Mouse (Mus musculus): ENCODE data around the gene Rps18. TPM values are rescaled to one million over a fixed set of nuclear protein-coding genes. Genes with fewer than 3 reads are reported as not detected.

Gene Rps18
- polyA plus RNA-seq, 1 experiment from 2014 or later, result 1,510 TPM

DNA sequence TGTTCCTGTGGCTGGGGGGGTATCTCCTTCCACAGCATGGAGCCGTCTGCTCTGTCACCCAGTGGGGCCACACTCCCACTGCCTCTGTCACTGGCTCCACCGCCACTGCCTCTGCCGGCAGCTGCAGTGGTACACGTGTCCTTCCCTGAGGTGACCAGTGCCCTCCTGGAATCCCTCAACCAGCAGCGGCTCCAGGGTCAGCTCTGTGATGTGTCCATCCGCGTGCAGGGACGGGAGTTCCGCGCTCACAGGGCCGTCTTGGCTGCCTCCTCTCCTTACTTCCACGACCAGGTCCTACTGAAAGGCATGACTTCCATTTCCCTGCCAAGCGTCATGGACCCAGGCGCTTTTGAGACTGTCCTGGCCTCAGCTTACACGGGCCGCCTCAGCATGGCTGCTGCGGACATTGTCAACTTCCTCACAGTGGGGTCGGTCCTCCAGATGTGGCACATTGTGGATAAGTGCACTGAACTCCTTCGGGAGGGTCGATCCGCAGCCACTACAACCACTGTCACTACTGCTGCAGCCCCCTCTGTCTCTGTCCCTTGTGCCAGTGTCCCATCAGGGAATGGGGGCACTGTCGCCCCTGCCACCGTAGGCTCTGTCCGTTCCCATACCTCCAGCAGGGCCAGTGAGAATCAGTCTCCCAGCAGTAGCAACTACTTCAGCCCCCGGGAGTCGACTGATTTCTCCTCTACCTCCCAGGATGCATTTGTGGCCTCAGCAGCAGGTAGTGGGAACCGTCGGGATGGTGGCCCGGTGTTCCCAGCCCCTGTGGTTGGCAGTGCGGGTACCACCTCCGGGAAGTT lies 38.8 kb downstream of the Rps18 start:
- Histone ChIP-seq H3K9me3 (ENCODE audit: low read length) (no peaks in the 10 kb centered on the region), H3K4me2 (ENCODE audit: low read depth, low read length) (peak overlapping the region; percentile 91), H3K9ac (replicated peaks) (peak overlapping the region; percentile 59), H3K27ac (ENCODE audit: low read depth) (no peak overlapping the region), H3K27me3 (ENCODE audit: insufficient read depth, low read length) (no peaks in the 10 kb centered on the region), H3K4me1 (ENCODE audit: insufficient read depth) (peaks cover 27% of the 10 kb centered on the region), H3K36me3 (replicated peaks; ENCODE audit: insufficient read depth, low read length) (peaks cover 47% of the 10 kb centered on the region), H3K4me3 (ENCODE audit: low read depth, low read length) (peak overlapping the region; percentile 73)
- ATAC-seq (no peak), DNase-seq (no peak)
- WGBS (ENCODE audit: insufficient replicate concordance), result 84% methylated on average over 31 of the region's 31 CpGs
- TF ChIP-seq EP300 (IDR thresholded peaks at IDR 0.05; ENCODE audit: low read depth) (no peak), CTCF (IDR thresholded peaks at IDR 0.05; ENCODE audit: low read depth) (no peak)

DNA sequence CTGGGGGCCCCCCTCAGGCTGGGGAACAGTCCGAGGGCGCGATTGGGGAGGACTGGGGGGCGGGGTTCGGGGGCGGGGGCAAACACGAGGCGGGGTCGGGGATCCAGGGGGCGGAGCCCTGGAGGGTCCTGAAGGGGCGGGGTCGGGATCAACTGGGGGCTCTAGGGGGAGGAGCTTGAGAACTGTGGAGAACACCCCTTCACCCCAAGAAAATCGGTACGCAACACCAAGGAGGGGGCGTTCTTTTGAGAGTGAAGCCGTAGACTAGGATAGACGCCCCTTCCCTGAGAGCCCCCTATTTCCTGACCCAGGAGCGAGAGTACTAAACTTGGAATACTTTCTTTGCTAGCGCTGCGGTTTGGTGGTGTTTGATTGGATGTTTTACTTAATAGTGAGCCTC lies 39.5 kb downstream of the Rps18 start:
- Histone ChIP-seq H3K27ac (ENCODE audit: low read depth) (peak overlapping the region; percentile 79), H3K27me3 (ENCODE audit: insufficient read depth, low read length) (no peaks in the 10 kb centered on the region), H3K9ac (replicated peaks) (peak overlapping the region; percentile 59), H3K4me2 (ENCODE audit: low read depth, low read length) (peak overlapping the region; percentile 91), H3K4me3 (ENCODE audit: low read depth, low read length) (peak overlapping the region; percentile 73), H3K9me3 (ENCODE audit: low read length) (no peaks in the 10 kb centered on the region), H3K4me1 (ENCODE audit: insufficient read depth) (peaks cover 29% of the 10 kb centered on the region), H3K36me3 (replicated peaks; ENCODE audit: insufficient read depth, low read length) (peaks cover 50% of the 10 kb centered on the region)
- ATAC-seq (no peak), DNase-seq (no peak)
- WGBS (ENCODE audit: insufficient replicate concordance), result 0% methylated on average over 9 of the region's 20 CpGs
- TF ChIP-seq EP300 (IDR thresholded peaks at IDR 0.05; ENCODE audit: low read depth), result no peak

DNA sequence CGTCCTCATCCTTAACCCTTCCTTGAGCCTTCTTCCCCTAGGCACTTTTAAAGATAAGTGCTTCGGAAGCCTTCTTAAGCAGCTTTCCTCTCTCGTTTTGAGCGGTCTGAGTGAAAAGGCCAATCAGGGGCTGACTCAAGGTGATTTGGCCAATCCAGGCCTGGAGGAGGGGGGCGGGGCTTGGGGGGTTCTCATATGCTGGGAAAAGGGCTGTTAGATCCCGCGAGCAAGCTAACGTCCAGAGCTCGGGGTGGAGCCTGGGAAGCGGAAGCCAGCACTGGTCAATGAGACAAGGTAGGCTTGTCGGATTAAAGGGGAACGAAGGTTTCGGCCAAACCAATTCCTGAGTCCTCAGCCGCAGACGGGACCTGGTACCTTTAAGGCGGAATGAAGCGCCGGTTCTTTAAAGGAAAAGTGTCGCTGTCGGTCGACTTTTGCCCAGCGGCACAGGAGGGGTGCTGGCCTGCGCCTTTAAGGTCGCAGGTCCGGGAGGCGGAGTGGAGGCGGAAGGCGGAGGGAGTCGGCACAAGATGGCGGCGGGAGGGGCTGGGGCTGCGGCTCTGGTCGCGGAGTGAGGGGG lies 40.0 kb downstream of the Rps18 start, which contains the start of the genes Tapbp and Zbtb22:
Tapbp (plus strand) TSS at position 229 of the 580 bp plus-strand sequence.
Zbtb22 (plus strand) TSS at position 234 of the 580 bp plus-strand sequence.
- Histone ChIP-seq H3K4me3 (ENCODE audit: low read depth, low read length) (peak within 1 kb of the TSS; percentile 73), H3K27me3 (ENCODE audit: insufficient read depth, low read length) (no peaks in the 10 kb centered on the region), H3K4me2 (ENCODE audit: low read depth, low read length) (peak within 1 kb of the TSS; percentile 91), H3K9ac (replicated peaks) (peak within 1 kb of the TSS; percentile 59), H3K27ac (ENCODE audit: low read depth) (peak within 1 kb of the TSS; percentile 79), H3K36me3 (replicated peaks; ENCODE audit: insufficient read depth, low read length) (peaks cover 53% of the 10 kb centered on the region), H3K4me1 (ENCODE audit: insufficient read depth) (peaks cover 28% of the 10 kb centered on the region), H3K9me3 (ENCODE audit: low read length) (no peaks in the 10 kb centered on the region)
- DNase-seq, result peak; percentile 98
- no peak for TF ChIP-seq CTCF (IDR thresholded peaks at IDR 0.05; ENCODE audit: low read depth)
- TF ChIP-seq EP300 (IDR thresholded peaks at IDR 0.05; ENCODE audit: low read depth), result peak; percentile 69
- ATAC-seq, result peak; percentile 88
- WGBS (ENCODE audit: insufficient replicate concordance), result 0% methylated on average over 33 of the region's 34 CpGs

DNA sequence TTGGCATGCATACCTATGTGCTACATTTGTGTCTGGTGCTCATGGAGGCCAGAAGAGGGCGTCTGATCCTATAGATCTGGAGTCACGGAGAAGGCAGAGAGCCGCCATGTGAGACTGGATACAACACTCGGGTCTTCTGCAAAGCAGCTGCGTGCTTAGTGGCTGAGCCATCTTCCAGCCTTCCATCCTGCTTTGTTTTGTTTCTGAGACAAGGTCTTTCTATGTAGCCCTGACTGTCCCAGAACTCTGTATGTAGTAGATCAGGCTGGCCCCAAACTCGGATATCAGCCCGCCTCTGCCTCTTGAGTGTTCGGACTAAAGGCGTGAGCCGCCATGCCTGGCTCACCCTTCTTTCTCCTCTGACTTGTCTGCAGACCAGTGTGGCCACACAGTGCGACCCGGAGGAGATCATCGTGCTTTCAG lies 40.8 kb downstream of the Rps18 start:
- no peaks in the 10 kb centered on the region for H3K9me3 ChIP-seq (ENCODE audit: low read length)
- H3K4me2 ChIP-seq (ENCODE audit: low read depth, low read length), result peak overlapping the region; percentile 91
- ATAC-seq (no peak), DNase-seq (no peak)
- 73% methylated on average over 13 of the region's 13 CpGs for WGBS (ENCODE audit: insufficient replicate concordance)
- peaks cover 34% of the 10 kb centered on the region for H3K4me1 ChIP-seq (ENCODE audit: insufficient read depth)
- H3K9ac ChIP-seq (replicated peaks), result no peak overlapping the region
- no peaks in the 10 kb centered on the region for H3K27me3 ChIP-seq (ENCODE audit: insufficient read depth, low read length)
- peak overlapping the region; percentile 73 for H3K4me3 ChIP-seq (ENCODE audit: low read depth, low read length)
- H3K36me3 ChIP-seq (replicated peaks; ENCODE audit: insufficient read depth, low read length), result peaks cover 53% of the 10 kb centered on the region
- TF ChIP-seq EP300 (IDR thresholded peaks at IDR 0.05; ENCODE audit: low read depth) (no peak), CTCF (IDR thresholded peaks at IDR 0.05; ENCODE audit: low read depth) (peak; percentile 59)
- H3K27ac ChIP-seq (ENCODE audit: low read depth), result peak overlapping the region; percentile 79; the same call in 1 of the 2 replicates

DNA sequence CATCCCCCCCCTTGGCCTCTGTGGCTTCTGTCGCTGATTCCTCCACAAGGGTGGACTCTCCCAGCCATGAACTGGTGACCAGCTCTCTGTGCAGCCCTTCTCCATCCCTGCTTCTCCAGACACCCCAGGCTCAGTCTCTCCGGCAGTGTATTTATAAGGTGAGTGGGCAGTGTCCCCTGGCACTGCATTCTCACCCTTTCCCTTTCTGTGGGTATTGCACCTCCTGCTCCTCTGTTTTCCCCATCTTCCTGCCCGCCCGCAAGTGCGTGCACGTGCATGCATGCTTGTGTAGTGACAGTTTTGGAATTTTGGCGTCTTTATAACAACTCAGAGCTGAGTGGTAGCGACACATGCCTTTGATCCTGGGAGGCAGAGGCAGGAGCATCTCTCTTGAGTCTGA lies 41.9 kb downstream of the Rps18 start:
- 89% methylated on average over 8 of the region's 8 CpGs for WGBS (ENCODE audit: insufficient replicate concordance)
- H3K4me3 ChIP-seq (ENCODE audit: low read depth, low read length), result no peak overlapping the region
- no peak for TF ChIP-seq EP300 (IDR thresholded peaks at IDR 0.05; ENCODE audit: low read depth)
- TF ChIP-seq CTCF (IDR thresholded peaks at IDR 0.05; ENCODE audit: low read depth), result no peak
- no peak overlapping the region for H3K4me2 ChIP-seq (ENCODE audit: low read depth, low read length)
- no peak overlapping the region for H3K9ac ChIP-seq (replicated peaks)
- H3K36me3 ChIP-seq (replicated peaks; ENCODE audit: insufficient read depth, low read length), result peaks cover 53% of the 10 kb centered on the region
- DNase-seq (no peak), ATAC-seq (no peak)
- H3K4me1 ChIP-seq (ENCODE audit: insufficient read depth), result peaks cover 32% of the 10 kb centered on the region
- H3K27ac ChIP-seq (ENCODE audit: low read depth), result no peak overlapping the region
- H3K27me3 ChIP-seq (ENCODE audit: insufficient read depth, low read length), result no peaks in the 10 kb centered on the region
- no peaks in the 10 kb centered on the region for H3K9me3 ChIP-seq (ENCODE audit: low read length)

DNA sequence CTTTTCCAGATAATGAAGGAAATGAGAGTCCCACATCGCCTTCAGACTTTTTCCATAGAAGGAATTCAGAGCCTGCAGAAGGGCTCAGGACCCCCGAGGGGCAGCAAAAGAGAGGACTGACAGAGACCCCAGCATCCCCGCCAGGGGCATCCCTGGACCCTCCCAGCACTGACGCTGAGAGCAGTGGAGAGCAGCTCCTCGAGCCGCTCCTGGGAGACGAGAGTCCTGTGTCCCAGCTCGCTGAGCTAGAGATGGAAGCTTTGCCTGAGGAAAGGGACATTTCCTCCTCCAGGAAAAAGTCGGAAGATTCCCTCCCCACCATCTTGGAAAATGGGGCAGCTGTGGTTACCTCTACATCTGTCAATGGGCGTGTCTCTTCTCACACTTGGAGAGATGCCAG lies 42.5 kb downstream of the Rps18 start:
- Histone ChIP-seq H3K4me1 (ENCODE audit: insufficient read depth) (peaks cover 31% of the 10 kb centered on the region), H3K4me2 (ENCODE audit: low read depth, low read length) (no peak overlapping the region), H3K9ac (replicated peaks) (no peak overlapping the region), H3K27ac (ENCODE audit: low read depth) (no peak overlapping the region), H3K9me3 (ENCODE audit: low read length) (no peaks in the 10 kb centered on the region), H3K4me3 (ENCODE audit: low read depth, low read length) (no peak overlapping the region), H3K36me3 (replicated peaks; ENCODE audit: insufficient read depth, low read length) (peaks cover 52% of the 10 kb centered on the region), H3K27me3 (ENCODE audit: insufficient read depth, low read length) (no peaks in the 10 kb centered on the region)
- DNase-seq (no peak), ATAC-seq (no peak)
- WGBS (ENCODE audit: insufficient replicate concordance), result 82% methylated on average over 10 of the region's 10 CpGs
- no peak for TF ChIP-seq CTCF (IDR thresholded peaks at IDR 0.05; ENCODE audit: low read depth)
- no peak for TF ChIP-seq EP300 (IDR thresholded peaks at IDR 0.05; ENCODE audit: low read depth)
